Mouse (Mus musculus): ENCODE data around the gene Olfr1451. TPM values are rescaled to one million over a fixed set of nuclear protein-coding genes. Genes with fewer than 3 reads are reported as not detected.
"Not testable (repeated sequence)": the region's sequence is repeated elsewhere in the genome, so short reads cannot be mapped to it uniquely, and the experiment has no call there.

The Olfr1451 gene
- not detected in 2 replicates for polyA plus RNA-seq (2015; fragmentation: Nextera tagmentation; extraction: Ambion mirVana)

GRCm38 (mm10) chr19:12994714-12995113, at the start of gene Olfr1451:
Gene Olfr1451 (plus strand): TSS chr19:12995014.
- no peak for ATAC-seq

GRCm38 (mm10) chr19:12949958-12950357, 44.9 kb upstream of the Olfr1451 start, which contains the start of gene Olfr1450:
Gene Olfr1450 (plus strand): TSS chr19:12950258.
- Histone ChIP-seq H3K4me2 (ENCODE audit: low read length) (no peak within 1 kb of the TSS), H3K27me3 (ENCODE audit: control insufficient read depth, insufficient read depth, low read depth, low read length) (no peaks in the 10 kb centered on the region), H3K9me3 (replicated peaks; ENCODE audit: control insufficient read depth, low read length, poor library complexity, severe bottlenecking) (peaks cover 6% of the 10 kb centered on the region; the same call in 1 of the 2 replicates), H3K4me3 (ENCODE audit: low read depth, low read length) (no peak within 1 kb of the TSS), H3K9ac (ENCODE audit: low read depth, low read length) (no peak within 1 kb of the TSS), H3K36me3 (ENCODE audit: control insufficient read depth, insufficient read depth, low read length) (no peaks in the 10 kb centered on the region), H3K4me1 (ENCODE audit: control insufficient read depth, insufficient read depth, low read length) (no peaks in the 10 kb centered on the region), H3K27ac (ENCODE audit: low read length) (no peak within 1 kb of the TSS)
- ATAC-seq = no peak
- 90% methylated on average over 1 of the region's 1 CpGs for WGBS

More at GRCm38 (mm10) chr19:12994714-12995113, at the start of gene Olfr1451:
- no peaks in the 10 kb centered on the region for H3K4me1 ChIP-seq (ENCODE audit: control insufficient read depth, insufficient read depth, low read length)
- no peak within 1 kb of the TSS for H3K27ac ChIP-seq (ENCODE audit: low read length)
- H3K27me3 ChIP-seq (ENCODE audit: control insufficient read depth, insufficient read depth, low read depth, low read length) = no peaks in the 10 kb centered on the region
- WGBS = 73% methylated on average over 2 of the region's 2 CpGs
- H3K4me2 ChIP-seq (ENCODE audit: low read length) = no peak within 1 kb of the TSS
- no peak within 1 kb of the TSS for H3K4me3 ChIP-seq (ENCODE audit: low read depth, low read length)
- no peaks in the 10 kb centered on the region; the same call in 1 of the 2 replicates for H3K9me3 ChIP-seq (replicated peaks; ENCODE audit: control insufficient read depth, low read length, poor library complexity, severe bottlenecking)
- H3K9ac ChIP-seq (ENCODE audit: low read depth, low read length) = no peak within 1 kb of the TSS
- no peaks in the 10 kb centered on the region for H3K36me3 ChIP-seq (ENCODE audit: control insufficient read depth, insufficient read depth, low read length)

DNA sequence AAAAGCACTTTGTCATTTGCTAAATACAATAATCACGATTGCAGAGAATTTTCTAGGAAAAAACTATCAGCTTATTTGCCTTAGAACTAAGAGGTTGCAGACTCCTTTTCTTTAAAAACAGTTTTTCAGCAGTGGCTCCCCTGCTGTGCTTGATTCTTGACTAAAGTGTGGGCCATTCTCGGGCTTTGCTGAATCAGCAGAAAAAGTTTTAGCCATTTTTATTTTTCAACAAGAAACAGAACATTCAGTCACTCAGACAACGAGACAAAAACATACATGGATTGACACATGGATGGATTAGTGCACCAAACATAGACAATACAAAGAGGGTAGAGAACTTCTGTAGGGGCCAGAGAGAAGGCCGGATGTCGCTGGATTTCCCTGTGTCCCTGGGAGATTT, 24.7 kb upstream of the Olfr1451 start:
- H3K36me3 ChIP-seq (ENCODE audit: control insufficient read depth, insufficient read depth, low read length); ATAC-seq; H3K9ac ChIP-seq (ENCODE audit: low read depth, low read length); H3K27me3 ChIP-seq (ENCODE audit: control insufficient read depth, insufficient read depth, low read depth, low read length); H3K4me1 ChIP-seq (ENCODE audit: control insufficient read depth, insufficient read depth, low read length); H3K27ac ChIP-seq (ENCODE audit: low read length); H3K4me3 ChIP-seq (ENCODE audit: low read depth, low read length); H3K4me2 ChIP-seq (ENCODE audit: low read length): not testable (repeated sequence)
- peaks cover 13% of the 10 kb centered on the region; the same call in 1 of the 2 replicates for H3K9me3 ChIP-seq (replicated peaks; ENCODE audit: control insufficient read depth, low read length, poor library complexity, severe bottlenecking)
- WGBS = 83% methylated on average over 5 of the region's 5 CpGs

DNA sequence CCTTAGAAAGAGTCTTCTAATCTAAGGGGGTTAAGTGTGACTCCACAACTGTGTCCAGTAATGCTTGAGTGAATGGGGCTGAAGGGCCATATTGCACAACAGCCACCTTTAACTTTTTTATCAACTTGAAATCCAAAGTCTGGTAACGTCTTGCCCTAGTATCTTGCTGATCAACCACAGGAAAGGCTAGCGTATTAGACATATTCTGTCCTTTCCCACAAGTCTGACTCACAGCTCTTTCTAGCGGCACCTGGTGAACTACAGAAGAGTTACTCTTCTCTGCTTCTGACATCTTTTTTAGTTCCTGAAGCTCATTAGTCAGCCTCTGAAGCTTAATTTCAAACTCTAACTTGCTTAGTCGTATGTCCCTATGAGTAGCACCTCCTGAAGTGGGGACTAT, 2.5 kb upstream of the Olfr1451 start:
- not testable (repeated sequence) for ATAC-seq; H3K27ac ChIP-seq (ENCODE audit: low read length); H3K9me3 ChIP-seq (replicated peaks; ENCODE audit: control insufficient read depth, low read length, poor library complexity, severe bottlenecking); H3K27me3 ChIP-seq (ENCODE audit: control insufficient read depth, insufficient read depth, low read depth, low read length); H3K9ac ChIP-seq (ENCODE audit: low read depth, low read length); H3K4me2 ChIP-seq (ENCODE audit: low read length); H3K4me1 ChIP-seq (ENCODE audit: control insufficient read depth, insufficient read depth, low read length); H3K36me3 ChIP-seq (ENCODE audit: control insufficient read depth, insufficient read depth, low read length); H3K4me3 ChIP-seq (ENCODE audit: low read depth, low read length)
- WGBS = 91% methylated on average over 4 of the region's 4 CpGs

GRCm38 (mm10) chr19:13028227-13028626, 33.4 kb downstream of the Olfr1451 start, which contains the start of gene Olfr1453:
Gene Olfr1453 (minus strand): TSS chr19:13028327.
- Histone ChIP-seq H3K4me2 (ENCODE audit: low read length) (no peak within 1 kb of the TSS), H3K4me3 (ENCODE audit: low read depth, low read length) (no peak within 1 kb of the TSS), H3K36me3 (ENCODE audit: control insufficient read depth, insufficient read depth, low read length) (no peaks in the 10 kb centered on the region), H3K9ac (ENCODE audit: low read depth, low read length) (no peak within 1 kb of the TSS), H3K4me1 (ENCODE audit: control insufficient read depth, insufficient read depth, low read length) (no peaks in the 10 kb centered on the region), H3K27me3 (ENCODE audit: control insufficient read depth, insufficient read depth, low read depth, low read length) (no peaks in the 10 kb centered on the region), H3K27ac (ENCODE audit: low read length) (no peak within 1 kb of the TSS), H3K9me3 (replicated peaks; ENCODE audit: control insufficient read depth, low read length, poor library complexity, severe bottlenecking) (peaks cover 5% of the 10 kb centered on the region; the same call in 1 of the 2 replicates)
- 53% methylated on average over 1 of the region's 1 CpGs for WGBS
- ATAC-seq = no peak

Other genes with a start within 250 kb of the Olfr1451 start
- gene Cntf, start 229.4 kb upstream of the Olfr1451 start, polyA plus RNA-seq (2015; fragmentation: Nextera tagmentation; extraction: Ambion mirVana) = 1.4 and 2.0 TPM in 2 replicates
- gene Zfp91, start 198.9 kb upstream of the Olfr1451 start, polyA plus RNA-seq (2015; fragmentation: Nextera tagmentation; extraction: Ambion mirVana) = 11.0 and 12.0 TPM in 2 replicates
- 0.63 and 0.85 TPM in 2 replicates for gene Lpxn, start 198.8 kb upstream of the Olfr1451 start, polyA plus RNA-seq (2015; fragmentation: Nextera tagmentation; extraction: Ambion mirVana)
- gene Gm5244, start 148.3 kb upstream of the Olfr1451 start, polyA plus RNA-seq (2015; fragmentation: Nextera tagmentation; extraction: Ambion mirVana) = not detected in 2 replicates
- gene Olfr1444, start 137.7 kb upstream of the Olfr1451 start, polyA plus RNA-seq (2015; fragmentation: Nextera tagmentation; extraction: Ambion mirVana) = not detected in 2 replicates
- gene Olfr1445, start 111.2 kb upstream of the Olfr1451 start, polyA plus RNA-seq (2015; fragmentation: Nextera tagmentation; extraction: Ambion mirVana) = not detected in 2 replicates
- gene Olfr1446, start 101.5 kb upstream of the Olfr1451 start, polyA plus RNA-seq (2015; fragmentation: Nextera tagmentation; extraction: Ambion mirVana) = not detected in 2 replicates
- not detected in 2 replicates for gene Olfr1447, start 91.3 kb upstream of the Olfr1451 start, polyA plus RNA-seq (2015; fragmentation: Nextera tagmentation; extraction: Ambion mirVana)
- not detected in 2 replicates for gene Olfr1448, start 70.6 kb upstream of the Olfr1451 start, polyA plus RNA-seq (2015; fragmentation: Nextera tagmentation; extraction: Ambion mirVana)
- not detected in 2 replicates for gene Olfr1449, start 64.2 kb upstream of the Olfr1451 start, polyA plus RNA-seq (2015; fragmentation: Nextera tagmentation; extraction: Ambion mirVana)
- gene Olfr1450, start 44.8 kb upstream of the Olfr1451 start, polyA plus RNA-seq (2015; fragmentation: Nextera tagmentation; extraction: Ambion mirVana) = not detected in 2 replicates
- gene Olfr1453, start 33.3 kb downstream of the Olfr1451 start, polyA plus RNA-seq (2015; fragmentation: Nextera tagmentation; extraction: Ambion mirVana) = not detected in 2 replicates
- not detected in 2 replicates for gene Olfr1454, start 65.6 kb downstream of the Olfr1451 start, polyA plus RNA-seq (2015; fragmentation: Nextera tagmentation; extraction: Ambion mirVana)
- not detected in 2 replicates for gene Olfr1457, start 102.9 kb downstream of the Olfr1451 start, polyA plus RNA-seq (2015; fragmentation: Nextera tagmentation; extraction: Ambion mirVana)
- not detected in 2 replicates for gene Olfr1458, start 111.8 kb downstream of the Olfr1451 start, polyA plus RNA-seq (2015; fragmentation: Nextera tagmentation; extraction: Ambion mirVana)
- gene Olfr1459, start 154.5 kb downstream of the Olfr1451 start, polyA plus RNA-seq (2015; fragmentation: Nextera tagmentation; extraction: Ambion mirVana) = not detected in 2 replicates
- not detected in 2 replicates for gene Olfr1461, start 168.0 kb downstream of the Olfr1451 start, polyA plus RNA-seq (2015; fragmentation: Nextera tagmentation; extraction: Ambion mirVana)
- gene Olfr1462, start 190.7 kb downstream of the Olfr1451 start, polyA plus RNA-seq (2015; fragmentation: Nextera tagmentation; extraction: Ambion mirVana) = not detected in 2 replicates
- not detected in 2 replicates for gene Olfr1463, start 236.3 kb downstream of the Olfr1451 start, polyA plus RNA-seq (2015; fragmentation: Nextera tagmentation; extraction: Ambion mirVana)